Mouse (Mus musculus): ENCODE measurements around the gene Cx3cr1.

Gene Cx3cr1

GRCm38 (mm10) chr9:119998776-119999175 lies 70.9 kb downstream of the Cx3cr1 start:
- DNase-seq (ENCODE audit: low read depth, low spot score), result no peak

- DNase-seq (ENCODE audit: low read depth, low spot score), result no peak
These were observed 73.6 kb downstream of the Cx3cr1 start for GRCm38 (mm10) chr9:119996080-119996479.

GRCm38 (mm10) chr9:119994207-119994606 lies 75.5 kb downstream of the Cx3cr1 start:
- no peak for DNase-seq (ENCODE audit: low read depth, low spot score)

GRCm38 (mm10) chr9:119993092-119993844 lies 76.4 kb downstream of the Cx3cr1 start:
- DNase-seq (ENCODE audit: low read depth, low spot score), result no peak

- DNase-seq (ENCODE audit: low read depth, low spot score), result no peak
These were observed 78.4 kb downstream of the Cx3cr1 start for GRCm38 (mm10) chr9:119991310-119991709.

DNA sequence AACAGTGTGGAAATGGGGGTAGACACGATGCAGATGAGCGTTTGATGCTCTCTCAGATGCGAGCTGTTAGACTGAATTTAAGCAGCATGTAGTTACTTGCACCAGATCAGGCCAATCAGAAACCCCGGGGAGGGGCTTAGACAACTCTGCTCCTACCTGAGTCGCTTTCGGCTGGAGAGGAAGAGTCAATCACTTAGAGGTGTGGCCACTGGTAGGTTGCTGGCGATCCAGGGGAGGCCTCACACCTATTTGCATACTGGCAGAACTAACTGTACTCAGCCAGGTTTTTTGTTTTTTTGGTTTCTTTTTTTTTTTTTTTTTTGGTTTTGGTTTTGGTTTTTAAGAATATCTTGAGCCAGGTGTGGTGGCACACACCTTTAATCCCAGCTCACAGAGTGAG lies 81.4 kb downstream of the Cx3cr1 start:
- DNase-seq (ENCODE audit: low read depth, low spot score), result no peak

DNA sequence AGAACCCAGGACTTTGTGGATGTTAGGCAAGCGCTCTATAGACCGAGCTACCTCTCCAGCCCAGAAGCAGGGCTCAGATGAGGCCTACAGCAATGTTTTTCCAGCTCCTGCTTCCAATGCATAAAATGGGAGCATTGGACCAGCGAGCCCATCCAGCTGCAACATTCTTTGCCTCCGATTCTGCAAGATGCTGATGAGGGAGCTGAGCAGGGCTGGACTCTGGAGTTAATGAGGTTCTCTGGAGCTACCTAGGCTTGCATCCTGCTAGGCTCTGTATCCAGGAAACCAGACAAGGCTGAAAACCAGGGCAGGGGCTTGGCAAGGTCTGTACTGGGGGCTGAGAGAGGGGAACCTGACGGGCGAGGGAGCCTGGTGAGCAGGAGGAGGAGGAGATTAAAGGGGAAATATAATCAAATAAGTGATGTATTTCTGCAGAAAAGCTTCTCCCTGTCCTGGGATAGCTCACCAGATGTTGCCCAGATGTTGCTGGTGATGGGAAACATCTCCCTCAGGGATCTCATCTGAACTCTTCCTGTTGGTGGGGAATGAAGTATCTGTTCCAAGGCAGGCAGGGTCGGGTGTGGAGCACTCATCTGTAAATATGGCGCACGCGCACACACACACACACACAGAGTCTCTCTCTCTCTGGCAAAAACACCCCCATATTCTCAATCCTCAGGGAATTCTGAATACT lies 83.7 kb downstream of the Cx3cr1 start:
- no peak for DNase-seq (ENCODE audit: low read depth, low spot score)

- DNase-seq (ENCODE audit: low read depth, low spot score), result no peak
These were observed 85.1 kb downstream of the Cx3cr1 start, which contains the start of gene Csrnp1 for GRCm38 (mm10) chr9:119984536-119985011. Gene Csrnp1, minus strand, starts transcription at chr9:119984658.

DNA sequence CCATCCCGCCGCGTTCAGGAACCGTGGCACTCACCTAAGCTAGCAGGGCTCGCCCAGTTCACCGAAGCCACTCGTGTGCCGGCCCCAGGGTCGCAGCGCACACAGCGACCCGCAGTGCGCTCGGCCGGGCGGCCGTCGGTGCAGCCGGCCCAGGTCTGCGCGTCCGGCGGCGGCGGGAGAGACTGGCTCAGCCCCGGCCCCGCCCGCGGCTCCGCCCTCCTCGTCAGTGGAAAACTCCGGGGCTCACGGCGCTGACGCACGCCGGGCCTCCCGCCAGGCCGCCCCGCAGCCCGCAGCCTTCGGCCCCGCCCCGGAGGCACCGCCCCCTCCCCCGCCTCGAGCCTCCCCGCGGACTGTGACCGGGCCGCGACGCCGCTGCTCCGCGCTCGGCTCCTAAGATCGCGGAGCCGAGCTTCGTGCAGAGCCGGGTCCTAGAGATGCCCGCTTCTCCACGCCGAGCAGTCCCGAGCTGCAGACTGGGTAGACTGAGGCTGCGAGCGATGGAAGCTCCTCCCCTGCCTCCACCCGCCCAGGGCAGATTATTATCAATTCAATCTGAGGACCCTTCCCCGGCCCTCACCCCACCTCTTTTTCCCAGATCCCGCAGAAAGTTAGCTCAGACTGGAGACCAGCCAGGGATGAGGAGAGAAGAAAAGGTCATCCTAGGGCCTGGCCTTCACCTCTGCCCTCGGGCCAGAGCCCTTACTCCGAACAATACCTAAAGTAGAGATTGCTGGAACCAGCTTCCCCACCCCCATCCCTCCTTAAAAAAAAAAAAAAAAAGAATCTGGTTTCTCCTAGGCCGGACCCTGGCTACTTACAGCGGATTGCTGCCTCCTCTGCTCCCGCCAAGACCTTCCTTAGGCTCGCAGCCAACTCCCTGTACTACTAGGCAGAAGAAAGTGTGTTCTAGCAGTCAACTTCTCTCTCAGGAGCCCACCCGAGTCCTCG lies 85.8 kb downstream of the Cx3cr1 start:
- peak; percentile 47 for DNase-seq (ENCODE audit: low read depth, low spot score)

GRCm38 (mm10) chr9:119982956-119983551 lies 86.6 kb downstream of the Cx3cr1 start:
- no peak for DNase-seq (ENCODE audit: low read depth, low spot score)

DNA sequence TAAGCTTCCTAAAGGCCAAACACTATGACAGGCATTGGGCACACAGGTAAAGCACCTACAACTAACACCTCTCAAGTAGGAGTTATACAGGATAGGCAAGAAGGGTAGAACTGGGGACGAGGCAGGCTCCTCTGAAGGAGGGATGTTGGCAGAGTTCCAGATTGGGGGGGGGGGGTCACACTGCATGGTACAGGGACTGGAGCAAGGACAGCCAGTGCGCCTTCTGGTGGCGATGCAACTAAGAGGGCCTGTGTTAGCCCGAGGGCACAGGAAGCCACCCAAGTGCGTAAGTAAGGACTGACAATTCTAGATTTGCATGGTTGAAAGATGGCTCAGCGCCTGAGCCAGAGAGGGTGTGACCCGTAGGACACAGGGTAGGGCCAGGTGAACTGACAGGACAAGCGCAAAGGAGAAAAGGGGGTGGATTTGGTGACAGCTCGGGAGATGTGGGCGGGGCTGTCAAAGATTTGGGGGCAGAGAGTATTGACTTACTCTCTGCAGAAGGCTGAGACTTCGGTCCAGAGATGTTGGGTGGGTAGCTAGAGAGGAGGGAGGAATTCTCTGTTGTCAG lies 87.4 kb downstream of the Cx3cr1 start:
- DNase-seq (ENCODE audit: low read depth, low spot score), result peak; percentile 36

DNA sequence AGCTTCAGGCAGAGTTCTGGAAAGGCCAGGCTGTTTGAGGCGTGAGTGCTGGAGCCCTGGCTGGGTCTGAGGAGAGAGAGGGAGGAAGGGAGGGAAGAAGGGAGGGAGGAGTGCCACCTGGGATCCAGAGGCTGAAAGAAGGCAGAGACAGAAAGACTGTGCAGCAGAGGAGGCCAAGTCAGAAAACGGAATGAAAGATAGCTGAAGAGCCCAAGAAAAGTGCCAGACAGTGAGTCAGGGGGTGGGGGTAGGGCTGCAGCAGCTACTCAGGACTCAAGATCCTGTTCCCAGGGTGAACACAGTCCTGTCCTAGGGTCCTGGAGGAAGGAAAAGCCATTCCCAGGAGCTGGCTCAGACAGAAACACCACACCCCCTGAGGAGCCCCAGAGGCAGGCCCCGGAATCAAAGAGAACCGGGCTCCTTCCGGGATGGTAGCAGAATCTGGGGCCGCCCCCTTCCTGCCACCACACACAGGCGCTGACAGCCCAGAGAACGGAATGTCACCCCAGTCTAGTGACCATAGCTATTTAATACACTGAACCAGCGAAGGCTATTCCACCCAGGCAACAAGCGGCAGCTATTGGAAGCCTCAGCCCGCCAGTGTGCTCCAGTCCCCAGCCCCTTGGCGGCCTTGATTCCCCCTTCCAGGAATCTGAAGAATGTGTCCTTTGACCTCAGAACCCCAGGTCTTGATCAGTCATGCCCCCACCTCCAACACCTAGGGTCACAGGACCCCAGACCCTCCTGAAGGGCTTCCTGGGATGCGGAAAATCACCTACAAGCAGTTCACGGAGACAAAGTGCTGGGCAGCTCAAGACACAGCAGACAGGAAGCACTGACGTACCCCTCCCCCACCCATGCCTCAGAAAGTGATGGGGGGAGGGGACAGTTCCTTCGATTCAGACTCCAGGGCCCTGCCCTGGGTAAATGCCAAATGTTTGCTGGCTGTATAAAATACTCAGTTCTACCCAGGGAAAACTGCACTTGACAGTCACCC lies 88.2 kb downstream of the Cx3cr1 start:
- peak; percentile 79 for DNase-seq (ENCODE audit: low read depth, low spot score)

- no peak for DNase-seq (ENCODE audit: low read depth, low spot score)
These were observed 88.9 kb downstream of the Cx3cr1 start for GRCm38 (mm10) chr9:119980770-119981182.

GRCm38 (mm10) chr9:119979749-119980148 lies 89.9 kb downstream of the Cx3cr1 start:
- no peak for DNase-seq (ENCODE audit: low read depth, low spot score)

GRCm38 (mm10) chr9:119978811-119979441 lies 90.8 kb downstream of the Cx3cr1 start:
- DNase-seq (ENCODE audit: low read depth, low spot score), result no peak

DNA sequence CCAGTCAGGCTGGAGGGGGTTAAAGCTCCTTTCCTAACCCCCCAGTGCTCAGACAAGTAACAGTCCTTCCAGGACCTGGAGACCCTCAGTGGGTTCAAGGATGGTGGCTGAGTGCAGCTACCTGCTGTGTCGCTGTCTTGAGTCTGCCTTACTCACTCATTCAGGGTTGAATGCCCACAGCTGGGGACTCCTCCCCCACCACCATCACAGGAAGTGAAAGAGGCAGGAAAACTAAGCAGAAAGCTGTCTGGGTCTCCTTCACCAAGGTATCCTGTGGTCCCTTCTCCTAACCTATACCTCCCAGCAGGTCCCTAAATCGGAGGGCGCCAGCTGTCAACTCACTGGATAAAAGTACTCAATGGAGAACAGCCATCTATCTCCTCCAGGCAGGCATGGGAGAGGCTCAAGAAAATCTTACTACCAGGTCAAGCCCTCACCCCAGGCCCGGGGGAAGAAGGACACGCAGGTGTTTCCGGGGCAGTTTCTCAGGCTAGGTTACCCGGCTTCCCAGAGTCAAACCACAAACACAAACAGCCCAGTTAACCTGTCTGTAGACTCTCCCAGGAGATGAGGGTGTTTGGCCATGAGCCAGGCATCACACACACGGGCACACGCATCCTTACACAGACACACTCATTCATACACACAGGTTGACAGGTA lies 91.4 kb downstream of the Cx3cr1 start:
- no peak for DNase-seq (ENCODE audit: low read depth, low spot score)

DNA sequence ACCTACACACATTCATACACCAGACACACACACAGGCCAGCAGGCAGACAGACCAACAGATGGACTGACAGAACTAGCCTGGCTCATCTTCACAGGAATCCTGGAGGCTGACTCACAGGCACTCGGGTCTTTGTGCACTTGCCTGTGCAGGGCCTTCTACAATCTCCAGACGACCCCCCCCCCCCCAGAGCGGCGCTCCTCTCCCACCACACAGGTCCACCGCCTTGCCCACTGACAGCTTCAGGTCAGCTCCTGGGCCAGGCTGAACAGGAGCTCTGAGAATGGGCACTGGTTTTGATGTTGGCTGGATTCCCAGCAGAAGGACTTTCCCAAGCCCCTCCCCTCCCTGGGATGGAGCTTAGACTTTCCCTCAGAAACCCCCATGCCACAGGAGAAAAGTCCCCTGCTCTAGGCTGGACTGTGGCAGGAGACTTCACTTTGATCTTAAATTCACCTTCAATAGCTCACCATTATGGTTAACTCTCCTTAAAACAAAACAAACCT lies 92.1 kb downstream of the Cx3cr1 start:
- DNase-seq (ENCODE audit: low read depth, low spot score), result no peak

DNA sequence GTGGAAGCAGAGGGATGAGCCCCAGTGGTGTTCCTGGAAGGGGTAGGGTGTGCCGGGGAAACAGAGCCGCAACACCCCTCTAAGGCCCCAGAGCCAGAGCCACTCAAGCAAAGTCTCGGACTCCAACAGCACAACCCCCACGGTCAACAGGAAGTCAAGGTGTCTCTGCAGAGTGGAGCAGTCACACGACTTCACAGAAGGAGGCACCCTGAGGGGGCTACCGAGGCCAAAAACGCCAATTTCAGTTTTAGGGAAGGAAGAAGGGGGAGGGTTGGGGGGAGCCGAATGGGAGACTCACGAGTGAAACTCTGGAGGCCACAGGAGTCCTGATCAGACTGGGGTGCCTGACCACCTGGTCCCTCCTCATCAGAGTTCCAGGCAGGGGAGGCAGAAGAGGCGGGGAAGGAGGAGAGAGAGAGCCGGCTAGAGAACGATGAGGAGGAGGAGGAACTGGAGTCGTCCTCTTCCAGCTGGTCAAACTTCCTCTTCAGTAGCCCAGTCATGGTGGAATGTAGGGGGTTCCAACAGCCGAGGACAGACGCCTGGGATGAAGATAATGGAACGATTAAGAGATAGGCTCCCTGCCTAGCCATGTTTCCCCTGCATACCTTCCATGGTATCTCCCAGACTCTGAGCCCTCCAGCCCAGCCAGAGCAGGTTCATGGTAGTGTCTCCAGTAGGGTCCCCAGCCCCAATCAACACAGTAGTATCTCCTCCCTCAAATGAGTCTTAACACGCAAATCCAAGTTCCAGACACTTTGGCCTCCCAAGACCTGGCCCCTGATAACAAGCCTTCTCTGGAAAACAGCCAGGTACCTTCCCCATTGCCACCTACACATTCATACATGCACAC lies 92.7 kb downstream of the Cx3cr1 start:
- no peak for DNase-seq (ENCODE audit: low read depth, low spot score)
